Mouse (Mus musculus) right cerebral cortex, postnatal 25 days (tissue): ENCODE measurements around the gene Mical2.
A peak's percentile ranks its signal among the peaks of the same experiment; 100 is the strongest.

Experiments
- DNase-seq: peaks from one replicate; pipeline ENCODE4 v3.0.0; 2022

Gene Mical2

DNA sequence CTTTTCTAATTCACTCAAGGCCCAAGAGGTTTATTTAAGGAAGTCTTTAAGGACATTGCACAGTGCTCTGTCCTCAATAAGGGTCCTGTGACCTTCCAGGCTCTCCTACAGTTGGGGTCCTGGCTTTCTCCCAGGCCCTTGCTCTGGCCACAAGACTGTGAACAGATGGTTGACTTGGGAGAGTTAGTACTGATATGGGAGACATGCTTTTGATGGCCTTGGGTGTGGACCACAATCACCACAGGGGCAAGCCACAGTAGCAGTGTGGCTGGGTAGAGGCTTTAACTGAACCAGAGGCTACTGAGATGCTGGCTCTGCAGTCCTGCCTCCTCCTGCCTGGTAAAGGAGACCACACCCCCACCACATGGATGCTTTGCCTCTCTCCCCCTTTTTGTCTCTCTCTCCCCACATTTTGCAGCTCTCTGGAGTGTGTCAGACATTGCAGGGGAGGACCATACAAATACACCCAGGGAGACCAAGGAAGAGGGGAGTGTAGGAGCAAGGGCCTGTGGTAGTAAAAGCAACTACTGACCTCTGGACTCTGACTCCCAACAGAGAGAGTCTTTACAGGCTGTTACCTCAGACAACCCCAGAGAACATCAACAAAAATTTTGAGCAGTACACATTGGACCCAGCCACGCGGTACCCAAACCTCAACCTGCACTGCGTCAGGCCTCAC lies 94.5 kb downstream of the Mical2 start:
- DNase-seq = no peak

DNA sequence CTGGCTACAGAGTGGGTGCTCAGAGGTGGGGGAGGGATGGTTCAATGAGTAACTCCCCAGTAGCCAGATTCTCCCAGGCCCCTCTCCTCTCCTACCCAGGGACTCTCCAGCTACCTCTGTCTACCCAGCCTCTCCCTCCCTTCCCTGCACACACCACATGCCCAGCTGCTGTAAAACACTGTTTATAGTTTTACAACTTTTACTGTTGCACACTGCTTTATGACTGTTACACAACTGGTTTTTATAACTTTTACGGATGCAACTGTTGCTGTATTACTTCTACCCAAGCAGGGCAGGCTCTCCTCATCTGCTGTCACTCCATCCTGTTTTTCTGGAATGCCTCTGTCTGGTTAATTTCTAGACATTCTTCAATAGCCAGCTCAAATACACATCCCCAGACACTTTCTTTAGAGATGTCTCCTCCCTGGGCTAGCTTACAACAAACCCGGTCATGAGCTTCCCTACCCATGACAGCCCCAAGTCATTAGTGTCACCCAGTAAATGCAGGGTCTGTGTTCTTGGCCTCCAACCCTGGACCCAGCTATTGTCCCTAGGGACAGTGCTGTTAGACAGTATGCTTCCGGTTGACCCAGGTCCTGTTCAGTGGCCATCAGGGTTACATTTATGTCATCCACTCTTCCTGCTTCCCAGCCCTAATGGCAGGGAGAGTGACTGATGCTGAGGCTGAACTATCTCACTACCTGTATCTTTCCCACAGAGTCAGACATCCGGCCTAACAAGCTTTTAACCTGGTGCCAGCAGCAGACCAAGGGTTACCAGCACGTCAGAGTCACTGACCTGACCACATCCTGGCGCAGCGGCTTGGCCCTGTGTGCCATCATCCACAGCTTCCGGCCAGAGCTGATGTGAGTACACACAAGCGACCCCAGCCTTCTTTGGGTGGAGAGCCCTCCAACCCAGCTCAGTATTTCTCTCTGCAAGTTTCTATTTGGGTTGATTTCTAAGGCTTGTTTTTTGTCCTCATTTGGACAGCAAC lies 96.4 kb downstream of the Mical2 start:
- no peak for DNase-seq

DNA sequence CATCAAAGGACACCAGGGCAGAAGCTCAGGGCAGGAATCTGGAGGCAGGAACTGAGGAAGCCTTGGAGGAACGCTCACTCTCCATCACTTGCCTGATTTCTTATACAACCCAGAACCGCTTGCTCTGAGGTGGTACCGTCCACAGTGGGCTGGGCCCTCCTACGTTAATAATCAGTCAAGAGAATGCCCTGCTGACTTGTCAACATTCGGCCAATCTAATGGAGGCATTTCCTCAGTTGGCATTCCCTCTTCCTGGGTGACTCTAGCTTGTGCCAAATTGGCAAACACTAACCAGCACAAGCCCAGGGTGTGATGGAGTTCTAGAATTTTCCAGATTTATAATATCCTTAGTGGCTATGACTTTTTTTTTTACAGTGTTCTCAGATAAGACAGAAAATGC lies 98.9 kb downstream of the Mical2 start:
- no peak for DNase-seq

DNA sequence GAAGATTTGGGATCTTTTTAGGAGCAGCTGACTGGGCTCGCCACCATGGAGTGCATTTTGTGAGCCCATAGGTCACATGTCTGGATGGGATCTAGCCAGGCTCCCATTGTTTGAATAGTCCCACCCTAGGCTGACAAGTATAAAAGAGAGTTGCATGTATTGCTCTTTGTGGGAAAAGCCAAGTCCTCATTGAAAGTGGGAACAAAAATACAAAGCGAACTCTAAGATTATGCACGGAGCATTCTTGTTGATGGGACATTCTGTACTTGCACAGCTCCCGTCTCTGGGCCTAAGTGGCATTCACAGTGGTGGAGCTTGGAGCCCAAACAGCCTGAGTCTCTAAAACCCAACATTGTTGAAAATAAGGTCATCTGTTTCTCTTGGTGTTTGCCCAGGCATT lies 101.2 kb downstream of the Mical2 start:
- DNase-seq = no peak

DNA sequence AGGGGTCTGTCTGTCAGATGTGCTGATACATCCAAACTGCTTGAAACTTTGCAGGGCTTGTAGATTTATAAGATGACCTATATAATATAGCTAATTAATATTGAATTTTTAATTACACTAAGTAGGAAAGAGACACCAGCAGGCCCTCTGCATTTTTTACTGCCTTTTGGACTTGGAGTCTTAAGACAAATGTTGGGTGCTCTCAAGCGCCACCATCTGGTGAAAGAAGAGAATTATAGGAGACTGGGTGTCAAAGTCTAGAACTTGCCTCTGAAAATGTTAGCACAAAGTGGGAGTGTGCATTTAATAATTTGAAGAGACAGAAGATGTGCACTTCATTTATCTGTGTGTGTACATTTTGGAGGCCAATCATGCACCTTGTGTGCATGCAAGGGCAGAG lies 103.3 kb downstream of the Mical2 start:
- peak; percentile 36 for DNase-seq

DNA sequence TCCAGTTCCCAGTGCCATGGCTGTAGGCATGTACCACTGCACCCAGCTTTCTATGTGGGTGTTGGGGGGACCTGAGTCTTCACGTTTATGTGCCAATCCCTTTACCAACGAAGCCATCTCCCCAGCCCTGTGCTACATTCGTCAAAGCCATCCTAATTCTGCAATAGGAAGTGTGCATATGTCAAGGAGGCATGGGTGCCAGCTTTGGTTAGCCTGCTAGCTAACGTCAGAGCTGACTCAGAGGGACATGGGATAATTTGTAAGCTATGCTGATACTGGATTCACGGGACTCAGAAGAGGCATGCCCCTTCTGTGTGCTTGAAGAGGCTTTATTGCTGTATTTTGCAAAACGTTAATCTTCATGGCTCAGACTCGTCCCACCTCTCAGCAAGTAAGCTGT lies 103.8 kb downstream of the Mical2 start:
- no peak for DNase-seq

DNA sequence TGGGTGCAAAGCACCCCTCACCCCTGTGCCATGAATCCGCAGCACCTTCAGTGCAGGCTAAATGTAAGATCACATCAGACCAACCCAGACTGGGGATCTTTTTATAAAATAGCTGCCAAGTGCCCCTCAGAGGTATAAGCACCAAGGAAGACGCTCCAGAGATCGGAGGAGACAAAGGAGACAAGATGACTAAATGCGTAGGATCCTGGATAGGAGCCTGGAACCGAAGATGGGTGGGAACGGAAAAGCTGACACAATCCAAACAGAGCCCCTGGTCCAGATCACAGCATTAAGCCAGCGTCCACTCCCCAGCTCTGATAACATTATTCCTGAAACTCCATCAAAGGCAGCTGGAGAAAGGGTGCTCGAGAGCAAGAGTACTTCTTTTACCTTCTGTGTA lies 105.3 kb downstream of the Mical2 start:
- no peak for DNase-seq

DNA sequence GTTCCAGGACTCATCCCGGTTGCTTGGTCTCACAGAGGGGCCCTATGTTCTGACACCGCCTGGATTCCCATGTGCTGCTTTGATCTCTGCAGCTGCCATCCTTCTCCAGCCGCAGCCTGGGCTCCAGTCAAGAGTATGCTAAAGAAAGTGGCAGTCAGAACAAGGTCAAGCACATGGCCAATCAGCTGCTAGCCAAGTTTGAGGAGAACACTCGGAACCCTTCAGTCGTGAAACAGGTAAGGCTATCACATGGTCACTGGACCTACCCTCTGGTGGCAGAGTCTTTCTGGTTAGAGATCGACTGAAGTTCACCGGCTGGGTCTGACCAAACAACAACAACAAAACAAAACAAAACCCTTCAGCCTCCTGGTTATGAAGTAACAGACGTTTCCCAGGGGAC lies 106.1 kb downstream of the Mical2 start:
- no peak for DNase-seq

DNA sequence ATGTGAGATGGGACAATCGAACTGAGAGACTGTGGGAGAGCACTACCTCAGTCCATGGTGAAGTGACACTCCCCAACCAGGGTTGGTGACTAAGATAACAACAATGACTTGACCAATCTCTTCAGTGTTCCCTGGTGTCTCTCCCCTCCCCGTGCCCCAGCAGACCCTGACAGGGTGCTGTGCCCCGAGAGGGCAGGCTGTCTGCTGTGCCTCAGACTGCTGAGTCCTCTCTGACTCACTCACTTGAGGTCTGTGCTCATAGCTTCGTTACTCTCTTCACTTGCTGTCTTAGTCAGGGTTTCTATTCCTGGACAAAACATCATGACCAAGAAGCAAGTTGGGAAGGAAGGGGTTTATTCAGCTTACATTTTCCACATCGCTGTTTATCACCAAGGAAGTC lies 106.8 kb downstream of the Mical2 start:
- no peak for DNase-seq

DNA sequence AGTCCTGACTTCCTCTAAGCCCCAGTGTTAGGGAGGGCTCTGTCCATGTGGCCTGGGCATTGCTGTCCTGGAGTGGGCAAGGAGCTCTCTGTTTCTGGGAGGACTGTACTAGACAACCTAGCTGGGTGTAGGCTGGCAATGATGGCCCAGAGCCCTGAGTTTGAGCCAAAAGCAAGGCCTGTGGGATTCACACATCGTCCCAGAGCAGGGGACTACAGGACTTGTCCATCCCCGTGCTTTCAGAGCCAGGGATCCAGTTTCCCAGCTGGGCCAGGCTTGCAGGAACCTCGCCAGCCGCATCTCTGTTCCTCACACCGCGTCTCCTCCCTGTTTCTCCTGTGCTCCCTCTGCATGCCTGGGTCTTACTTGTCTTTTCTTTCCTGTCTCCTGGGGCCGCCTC lies 107.7 kb downstream of the Mical2 start:
- no peak for DNase-seq

DNA sequence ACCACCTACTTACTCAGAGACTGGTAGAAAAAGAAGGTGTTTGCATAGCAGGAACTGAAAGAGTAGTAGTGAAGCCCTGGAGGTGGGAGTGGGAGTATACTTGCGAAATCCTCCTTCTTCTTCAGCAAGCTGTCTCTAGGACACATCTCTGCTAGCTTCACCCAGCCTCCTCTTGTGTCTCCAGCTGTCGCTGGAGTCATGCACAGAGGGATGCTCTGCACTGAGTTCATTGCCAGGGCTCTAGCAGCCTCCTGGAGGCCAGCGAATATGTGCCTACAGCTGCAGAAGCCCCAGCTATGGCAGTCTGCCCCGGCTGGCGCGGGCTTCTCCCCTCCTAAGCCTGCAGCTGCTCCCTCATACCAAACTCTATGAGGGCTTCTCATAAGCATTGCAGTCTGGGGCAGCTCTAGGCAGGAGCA lies 110.6 kb downstream of the Mical2 start:
- DNase-seq = peak; percentile 70

DNA sequence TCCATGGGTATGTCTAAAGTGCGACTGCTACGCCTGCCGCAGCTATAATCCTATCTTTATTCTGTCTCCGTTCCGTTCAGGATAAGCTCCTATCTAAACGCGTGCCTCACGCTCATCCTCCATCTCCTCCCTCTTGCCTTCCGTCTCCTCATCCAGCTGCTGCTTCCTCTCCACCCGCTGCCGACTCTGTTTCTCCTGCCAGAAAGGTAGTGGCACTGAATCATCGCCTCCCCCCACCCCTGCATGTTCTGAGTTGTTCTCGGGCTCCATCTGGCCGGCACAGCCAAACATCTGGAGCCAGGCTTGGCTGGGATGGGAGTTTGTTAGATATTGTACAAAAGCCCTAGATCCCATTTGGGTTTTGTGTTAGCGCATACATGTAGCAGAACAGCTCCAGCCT lies 111.1 kb downstream of the Mical2 start:
- DNase-seq = peak; percentile 72

DNA sequence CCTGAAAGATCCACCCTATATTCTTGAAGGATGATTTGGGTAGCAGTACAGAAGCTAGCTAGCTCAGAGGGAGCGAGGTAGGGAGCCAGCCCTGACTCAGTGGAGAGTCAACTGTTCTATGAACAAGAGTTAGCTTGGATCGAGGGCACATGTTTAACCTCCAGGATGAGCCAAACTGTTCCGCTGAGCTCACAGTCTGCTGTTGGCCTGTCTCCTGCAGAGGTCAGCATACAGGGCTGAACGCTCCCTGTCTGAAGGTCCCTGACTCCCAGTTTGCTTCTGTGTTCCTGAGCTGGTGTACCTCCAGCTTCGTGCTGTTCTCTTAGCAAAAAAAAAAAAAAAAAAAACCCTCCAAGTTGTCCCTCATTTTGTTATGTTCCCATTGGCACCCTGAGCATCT lies 112.1 kb downstream of the Mical2 start:
- no peak for DNase-seq

DNA sequence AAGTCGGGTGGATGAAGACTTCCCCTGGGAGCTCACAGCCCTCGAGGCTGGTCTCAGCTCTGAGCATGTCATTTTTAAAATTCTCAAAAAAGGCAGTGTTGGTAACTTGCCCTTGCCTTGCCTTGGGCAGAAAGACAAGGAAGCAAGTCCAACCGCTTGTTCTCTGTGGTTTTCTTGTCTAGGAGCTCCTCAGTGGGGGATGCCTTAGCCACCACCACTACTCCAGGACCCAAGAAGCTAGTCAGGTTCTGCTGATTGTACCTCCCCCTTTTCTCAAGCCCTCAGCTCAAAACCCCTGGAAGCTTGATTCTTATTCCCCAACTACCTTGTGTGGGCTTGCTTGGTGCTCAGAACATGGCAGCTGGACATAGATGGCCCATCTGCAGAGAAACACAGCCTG lies 115.4 kb downstream of the Mical2 start:
- DNase-seq = no peak

DNA sequence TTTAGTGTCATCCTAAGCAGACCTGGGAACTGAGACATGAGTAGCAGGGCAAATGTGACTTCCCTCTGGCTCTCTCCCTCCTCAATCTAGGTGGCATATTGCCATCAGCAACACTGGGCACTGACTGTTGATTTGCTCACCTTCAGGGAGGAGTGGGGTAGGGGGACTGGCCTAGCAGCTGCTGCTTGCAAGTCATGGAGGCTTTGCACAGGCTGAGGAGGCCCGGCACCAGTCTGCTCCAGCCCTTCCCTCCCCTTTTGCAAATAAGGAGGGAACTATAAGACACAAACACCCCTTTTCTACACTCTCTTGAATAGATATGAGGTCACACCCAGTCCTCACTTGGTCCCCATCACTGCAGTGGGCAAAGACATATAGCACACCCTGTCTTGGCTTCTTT lies 120.0 kb downstream of the Mical2 start:
- no peak for DNase-seq

DNA sequence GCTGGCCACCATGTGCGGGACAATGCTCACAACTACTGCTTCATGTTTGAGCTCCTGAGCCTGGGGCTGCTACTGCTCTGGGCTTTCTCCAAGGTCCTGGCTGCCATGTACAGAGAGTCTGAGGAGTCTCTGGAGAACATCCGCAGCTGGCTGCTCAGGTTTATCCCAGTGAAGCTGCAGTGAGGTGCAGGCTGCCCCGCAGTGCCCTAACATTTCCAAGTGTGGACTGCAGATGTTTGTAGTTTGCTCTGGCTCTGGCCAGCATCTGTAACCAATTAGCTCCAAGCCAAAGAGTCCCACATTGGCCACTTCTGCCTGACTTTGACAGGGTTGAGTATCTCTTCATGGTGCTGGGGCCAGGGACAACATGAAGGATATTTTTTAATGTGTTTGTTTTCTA lies 125.9 kb downstream of the Mical2 start:
- DNase-seq = no peak

DNA sequence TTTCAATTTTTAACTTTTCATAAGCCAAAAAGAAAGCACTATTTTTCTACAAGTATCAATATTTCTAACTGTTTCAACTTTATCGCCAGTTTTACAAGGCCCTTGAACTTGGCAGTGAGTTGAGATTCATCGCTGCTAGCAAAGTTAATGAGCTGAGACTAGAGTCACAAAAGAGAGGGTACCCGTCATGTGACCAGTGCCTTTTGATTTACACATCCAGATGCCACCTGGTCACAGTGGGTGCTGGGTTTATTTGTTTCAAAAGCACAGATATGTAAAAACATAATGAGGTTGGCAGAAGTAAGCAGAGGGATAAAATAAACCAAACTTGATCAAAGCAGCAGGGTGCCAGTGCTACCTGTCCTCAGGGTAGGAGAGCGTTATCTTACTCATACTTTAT lies 126.3 kb downstream of the Mical2 start:
- no peak for DNase-seq

DNA sequence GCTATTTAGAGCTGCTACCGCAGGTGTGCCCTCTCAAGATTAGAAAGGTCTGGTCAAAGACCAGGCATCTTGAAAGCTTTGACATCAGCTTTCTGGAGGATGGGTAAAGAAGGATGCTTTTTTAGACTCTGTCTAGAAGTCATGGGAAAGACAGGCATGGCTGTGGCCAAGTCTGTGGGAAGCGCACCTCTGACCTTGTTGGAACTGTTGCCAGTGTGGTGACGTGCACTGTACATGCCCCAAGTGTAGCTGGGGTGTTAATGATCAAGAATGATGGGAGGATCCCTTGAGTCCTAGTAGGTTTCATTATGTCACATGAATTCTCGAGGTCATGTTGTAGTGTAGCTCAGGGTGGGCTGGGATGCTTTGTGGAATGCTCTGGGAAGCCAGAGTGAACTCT lies 127.4 kb downstream of the Mical2 start:
- DNase-seq = no peak

DNA sequence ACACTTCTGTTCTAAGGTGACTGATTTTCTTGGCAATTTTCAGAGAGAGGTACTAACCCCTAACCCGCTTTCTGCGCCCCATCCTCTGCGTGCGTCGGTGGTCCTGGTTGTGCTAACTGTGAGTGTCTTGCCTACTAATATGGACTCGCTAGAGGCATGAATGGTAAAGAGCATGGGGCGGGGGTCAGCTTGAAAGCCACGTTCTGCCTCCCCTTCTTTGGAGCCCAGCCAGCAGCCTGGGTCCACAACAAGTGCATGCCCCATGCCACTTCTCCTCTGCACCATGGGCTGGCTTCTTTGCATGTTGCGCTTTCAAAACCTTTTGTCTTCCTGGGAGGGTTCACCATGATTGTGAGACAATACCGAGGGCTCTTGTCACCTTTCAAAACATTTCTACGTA lies 128.3 kb downstream of the Mical2 start:
- DNase-seq = no peak

DNA sequence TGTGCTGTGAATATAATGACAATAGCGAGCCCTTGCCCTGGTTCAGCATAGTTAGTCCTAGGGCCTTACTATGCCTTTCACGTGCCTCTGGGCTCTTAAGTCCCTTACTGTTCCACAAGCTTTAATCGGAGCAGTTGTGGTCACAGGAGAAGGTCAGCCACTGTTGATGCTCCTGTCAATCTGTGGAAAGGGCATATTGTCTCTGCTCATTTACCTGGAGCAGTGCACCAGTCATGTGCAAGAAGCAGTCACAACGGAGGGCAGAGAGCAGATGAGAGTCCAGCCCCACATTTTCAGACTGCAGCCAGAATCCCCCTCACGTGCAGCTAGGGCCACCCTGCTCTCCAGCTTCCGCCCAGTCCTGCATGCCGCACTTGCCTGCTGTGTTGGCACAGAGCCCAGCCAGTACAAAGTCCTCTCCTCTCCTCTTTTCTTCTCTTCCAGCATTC lies 128.9 kb downstream of the Mical2 start:
- no peak for DNase-seq

DNA sequence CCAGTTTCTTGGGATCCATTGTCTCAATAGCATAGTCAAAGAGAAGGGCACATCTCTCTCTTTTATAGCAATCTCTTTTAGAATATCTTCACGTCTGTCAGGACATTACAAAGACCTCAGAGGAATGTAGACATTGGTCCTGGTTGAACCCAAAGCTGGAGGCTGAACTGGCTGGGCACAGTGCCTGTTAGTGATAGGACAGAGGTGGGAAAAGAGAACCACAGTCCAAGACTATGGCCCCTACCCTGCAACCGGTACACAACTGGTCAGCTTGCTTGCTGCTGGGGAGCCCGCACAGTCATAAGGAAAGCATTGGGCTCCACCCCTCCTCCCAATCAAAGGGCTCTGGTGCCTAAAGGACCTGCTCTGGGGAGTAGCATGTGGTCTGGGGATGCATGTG lies 133.9 kb downstream of the Mical2 start:
- no peak for DNase-seq

DNA sequence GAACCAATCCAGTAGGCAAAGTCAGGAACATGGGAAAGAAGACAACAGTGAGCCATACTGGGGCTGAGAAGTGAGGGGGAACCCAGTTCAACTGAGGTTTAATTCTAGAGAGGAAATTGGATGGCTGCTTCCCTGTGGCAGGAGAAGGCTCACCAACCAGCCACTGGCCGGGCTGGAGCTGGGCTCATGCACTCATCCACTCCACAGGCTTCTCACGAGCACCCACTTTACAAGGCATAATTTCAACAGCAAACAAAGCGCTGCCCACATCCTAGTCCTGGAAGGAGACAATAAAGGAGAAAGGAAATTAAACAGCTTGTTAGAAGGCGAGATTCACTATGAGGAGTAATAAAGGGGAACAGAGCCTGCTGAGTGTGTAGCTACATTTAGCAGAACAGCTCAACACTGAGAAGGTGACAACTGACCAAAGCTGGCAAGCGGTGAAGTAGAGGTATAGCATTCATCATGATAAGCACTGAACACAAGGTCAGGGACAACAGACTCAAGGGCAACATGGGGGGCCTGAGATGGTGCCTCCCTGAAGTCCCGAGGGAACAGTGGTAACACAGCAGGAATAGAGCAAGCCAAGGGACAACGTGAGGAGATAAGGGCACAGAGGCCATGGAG lies 137.0 kb downstream of the Mical2 start:
- DNase-seq = peak; percentile 36

DNA sequence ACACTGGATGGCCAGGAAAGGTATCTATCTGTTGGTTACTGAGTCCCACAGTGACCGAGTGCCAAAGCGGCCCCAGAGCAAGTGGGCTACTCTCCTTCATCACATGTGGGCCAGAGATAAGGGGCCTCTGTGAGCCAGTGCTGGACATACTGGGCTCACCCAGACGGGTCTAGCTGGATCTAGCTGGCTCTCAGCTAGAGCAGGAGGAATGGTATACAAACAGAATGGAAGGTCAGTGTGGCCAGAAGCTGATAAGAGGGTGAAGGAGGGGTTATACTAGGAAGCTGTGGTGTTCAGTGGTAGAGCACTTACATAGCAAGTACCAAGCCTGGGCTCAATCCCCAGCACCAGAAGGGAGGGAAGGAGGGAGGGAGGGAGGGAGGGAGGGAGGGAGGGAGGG lies 140.2 kb downstream of the Mical2 start:
- DNase-seq = no peak

DNA sequence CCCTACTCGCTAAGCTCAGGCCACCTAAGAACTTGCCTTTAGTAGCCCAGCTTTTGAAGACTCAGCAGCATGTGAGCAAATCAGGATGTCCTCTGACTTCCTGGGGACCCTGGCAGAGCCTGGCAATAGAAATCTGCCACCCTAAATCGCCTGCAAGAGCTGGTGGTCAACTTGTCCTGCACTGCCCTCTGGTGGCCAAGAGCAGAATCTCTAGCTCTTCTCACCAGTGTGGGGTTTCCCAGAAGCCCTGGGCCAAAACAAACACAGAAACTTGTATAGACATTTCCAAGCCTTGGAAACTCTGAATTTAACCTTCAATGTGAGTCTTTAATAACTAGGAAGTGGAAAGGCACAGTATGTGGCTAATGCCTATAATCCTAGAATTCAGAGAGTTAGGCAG lies 143.4 kb downstream of the Mical2 start:
- peak; percentile 77 for DNase-seq
